Mouse (Mus musculus): Measurements from ENCODE around the gene Gm21394. TPM values are rescaled to one million over a fixed set of nuclear protein-coding genes. Genes with fewer than 3 reads are reported as not detected.
"Not testable (repeated sequence)": the region's sequence is repeated elsewhere in the genome, so short reads cannot be mapped to it uniquely, and the experiment has no call there.

Gm21394 gene
- polyA plus RNA-seq (2014; fragmentation: Nextera tagmentation; extraction: Ambion mirVana) = not detected in 2 replicates

GRCm38 (mm10) chrY:84564807-84565206, at the start of gene Gm21394:
TSS of gene Gm21394 (minus strand) at chrY:84564907.
- not testable (repeated sequence) for H3K4me1 ChIP-seq (ENCODE audit: control insufficient read depth, insufficient read depth, low read length); H3K9me3 ChIP-seq (replicated peaks; ENCODE audit: control insufficient read depth, low read length); H3K27me3 ChIP-seq (ENCODE audit: control insufficient read depth, insufficient read depth, low read length); DNase-seq (ENCODE audit: low spot score); H3K4me2 ChIP-seq (ENCODE audit: low read depth, low read length); H3K9ac ChIP-seq (replicated peaks; ENCODE audit: low read length); H3K36me3 ChIP-seq (replicated peaks; ENCODE audit: control insufficient read depth, insufficient read depth, low read depth, low read length); H3K27ac ChIP-seq (replicated peaks; ENCODE audit: low read depth, low read length); ATAC-seq (replicated peaks; ENCODE audit: insufficient number of reproducible peaks, low FRiP score, low TSS enrichment, low read depth); H3K4me3 ChIP-seq (ENCODE audit: low read depth, low read length)
- WGBS = no CpG with 5 or more reads among the region's 4 CpGs

Other genes starting within 250 kb of the Gm21394 start
- not detected in 2 replicates for gene Gm21409, start 181.8 kb upstream of the Gm21394 start, polyA plus RNA-seq (2014; fragmentation: Nextera tagmentation; extraction: Ambion mirVana)